Mouse (Mus musculus) activated CD4-positive, CD25-positive, alpha-beta regulatory T cell, adult 9 weeks (primary cell): ENCODE results near the gene E330014E10Rik. TPM values are rescaled to one million over a fixed set of nuclear protein-coding genes. Genes with fewer than 3 reads are reported as not detected.

Experiments
- polyA plus RNA-seq: library from polyadenylated mRNA; unstranded; fragments of 100-300 nt; shearing (Covaris generic); gene quantifications from one replicate; pipeline ENCODE4 v1.2.1, GENCODE M21; 2017

Gene E330014E10Rik
- not detected for polyA plus RNA-seq

DNA sequence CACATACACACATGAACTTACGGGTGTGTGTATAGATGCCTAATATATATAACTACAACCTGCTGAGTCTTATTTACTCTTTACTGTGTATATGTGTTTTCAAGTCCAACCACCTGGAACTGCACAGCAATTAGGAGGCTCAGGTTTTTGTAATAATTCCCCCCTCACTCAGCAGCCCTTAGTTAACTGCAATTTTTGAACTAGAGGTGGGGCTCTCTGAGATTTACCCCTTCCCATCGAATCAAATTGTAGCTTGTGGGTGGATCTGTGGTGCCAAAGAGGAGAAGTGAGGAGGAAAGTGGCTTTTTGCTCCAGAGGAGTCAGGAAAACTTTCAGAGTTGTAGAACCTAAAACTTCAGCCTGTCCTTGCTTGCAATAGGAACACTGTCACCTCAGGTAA, at the start of gene E330014E10Rik:
Gene E330014E10Rik, plus strand, starts transcription at position 301 of the 400 bp plus-strand sequence.

GRCm38 (mm10) chr5:95736073-95736472, 39.7 kb upstream of the E330014E10Rik start, which contains the start of gene Gm7978:
Gene Gm7978 (minus strand): TSS chr5:95736173.

GRCm38 (mm10) chr5:95741714-95742113, 34.1 kb upstream of the E330014E10Rik start, which contains the start of gene Gm7982:
Gene Gm7982 (plus strand): TSS chr5:95742014.

Other genes starting within 250 kb of the E330014E10Rik start
- not detected for gene Gm7971, start 181.1 kb upstream of the E330014E10Rik start, polyA plus RNA-seq
- gene Gm7978, start 39.8 kb upstream of the E330014E10Rik start, polyA plus RNA-seq, result not detected
- not detected for gene Gm7982, start 34.0 kb upstream of the E330014E10Rik start, polyA plus RNA-seq
- gene Cxcl13, start 181.0 kb downstream of the E330014E10Rik start, polyA plus RNA-seq, result 0.24 TPM